Mouse (Mus musculus) neural tube, embryonic 10.5 days (tissue): ENCODE results near the gene Mark3.

ENCODE experiments used
- DNase-seq: peaks from one replicate; pipeline ENCODE4 v3.0.0-alpha.2; 2017; ENCODE audit warnings: low spot score; ENCODE audit errors: extremely low spot score

Gene Mark3

GRCm38 (mm10) chr12:111559647-111560258 is 14.6 kb upstream of the Mark3 start:
- DNase-seq = no peak

- no peak for DNase-seq
These were observed 14.0 kb upstream of the Mark3 start for GRCm38 (mm10) chr12:111560286-111560685.

GRCm38 (mm10) chr12:111562276-111562814 is 12.0 kb upstream of the Mark3 start:
- no peak for DNase-seq

GRCm38 (mm10) chr12:111563076-111563629 is 11.2 kb upstream of the Mark3 start:
- no peak for DNase-seq

DNA sequence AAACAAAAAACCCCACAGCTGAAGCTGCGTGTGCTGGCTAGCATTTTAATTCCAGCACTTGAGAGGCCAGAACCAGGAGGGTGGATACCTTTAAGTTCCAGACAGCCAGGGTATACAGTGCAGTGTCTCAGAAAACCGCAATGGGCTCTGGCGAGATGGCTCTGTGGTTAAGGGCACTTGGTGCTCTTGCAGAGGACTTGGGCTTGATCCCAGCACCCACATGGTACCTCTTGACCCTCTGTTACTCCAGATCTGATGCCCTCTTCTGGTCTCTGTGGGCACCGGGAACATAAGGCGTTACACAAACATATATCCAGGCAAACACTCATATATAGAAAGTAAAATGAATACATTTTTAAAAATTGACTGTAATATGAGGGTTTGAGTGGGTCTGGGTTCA is 9.0 kb upstream of the Mark3 start:
- no peak for DNase-seq

DNA sequence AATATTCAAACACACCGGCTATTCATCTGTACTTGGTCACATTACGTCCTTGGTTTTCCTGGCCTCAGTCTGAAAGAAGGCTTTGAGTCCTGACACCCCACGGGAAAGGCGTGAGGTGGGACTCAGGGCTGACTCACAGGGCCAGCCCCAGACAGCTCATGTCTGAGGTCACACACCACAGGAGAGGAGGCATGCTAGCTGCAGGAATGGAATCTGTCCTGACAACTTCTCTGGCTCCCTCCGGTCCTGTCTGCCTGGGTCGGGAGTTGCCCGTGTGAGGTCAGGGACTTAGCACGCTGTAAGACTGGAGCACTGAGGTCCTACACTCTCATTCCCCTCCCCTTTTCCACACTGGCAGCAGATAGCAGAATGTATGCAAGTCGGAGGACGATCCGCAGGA is 5.5 kb upstream of the Mark3 start:
- DNase-seq = no peak

DNA sequence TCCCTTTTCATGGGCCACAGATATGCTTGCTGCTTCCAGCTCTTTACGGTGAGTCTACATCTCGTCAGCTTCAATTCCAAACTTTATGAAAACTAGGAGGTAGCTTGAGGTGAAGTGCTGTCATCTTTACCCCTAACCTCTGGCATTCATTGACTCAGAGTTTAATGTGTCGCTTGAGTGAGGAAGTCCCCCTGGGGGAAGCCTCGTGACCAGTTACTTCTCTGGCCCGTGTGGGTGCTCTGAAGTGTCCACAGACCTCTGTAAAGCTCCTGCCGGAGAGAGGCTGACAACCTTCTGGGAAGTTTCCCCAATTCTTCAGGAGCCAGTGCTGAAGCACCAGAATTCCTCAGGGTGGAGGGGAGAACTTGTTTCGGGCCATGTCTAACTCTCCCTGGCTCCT is 1.9 kb upstream of the Mark3 start:
- no peak for DNase-seq

GRCm38 (mm10) chr12:111573315-111573714 is 1.0 kb upstream of the Mark3 start:
- DNase-seq = no peak

- peak; percentile 61 for DNase-seq
These were observed 840 bp downstream of the Mark3 start for GRCm38 (mm10) chr12:111574887-111575838.

DNA sequence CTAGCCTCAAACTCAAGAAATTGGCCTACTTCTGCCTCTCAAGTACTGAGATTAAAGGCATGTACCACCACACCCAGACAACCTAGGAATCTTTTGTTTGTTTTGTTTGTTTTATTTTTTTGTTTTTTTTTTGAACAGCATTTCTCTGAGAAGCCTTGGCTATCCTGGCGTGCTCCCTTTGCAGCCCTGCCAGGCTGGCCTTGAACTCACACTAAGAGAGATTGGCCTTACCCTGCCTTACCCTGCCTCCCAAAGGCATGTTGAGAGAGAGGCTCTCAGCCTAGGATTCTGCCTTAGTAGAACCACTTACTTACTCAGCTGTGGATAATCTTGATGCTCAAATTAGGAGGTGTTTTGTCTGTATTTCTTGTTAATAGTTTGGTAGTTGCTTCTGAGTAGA is 8.7 kb downstream of the Mark3 start:
- DNase-seq = no peak

GRCm38 (mm10) chr12:111584401-111584800 is 10.1 kb downstream of the Mark3 start:
- DNase-seq = no peak

GRCm38 (mm10) chr12:111587252-111587651 is 12.9 kb downstream of the Mark3 start:
- DNase-seq = no peak

DNA sequence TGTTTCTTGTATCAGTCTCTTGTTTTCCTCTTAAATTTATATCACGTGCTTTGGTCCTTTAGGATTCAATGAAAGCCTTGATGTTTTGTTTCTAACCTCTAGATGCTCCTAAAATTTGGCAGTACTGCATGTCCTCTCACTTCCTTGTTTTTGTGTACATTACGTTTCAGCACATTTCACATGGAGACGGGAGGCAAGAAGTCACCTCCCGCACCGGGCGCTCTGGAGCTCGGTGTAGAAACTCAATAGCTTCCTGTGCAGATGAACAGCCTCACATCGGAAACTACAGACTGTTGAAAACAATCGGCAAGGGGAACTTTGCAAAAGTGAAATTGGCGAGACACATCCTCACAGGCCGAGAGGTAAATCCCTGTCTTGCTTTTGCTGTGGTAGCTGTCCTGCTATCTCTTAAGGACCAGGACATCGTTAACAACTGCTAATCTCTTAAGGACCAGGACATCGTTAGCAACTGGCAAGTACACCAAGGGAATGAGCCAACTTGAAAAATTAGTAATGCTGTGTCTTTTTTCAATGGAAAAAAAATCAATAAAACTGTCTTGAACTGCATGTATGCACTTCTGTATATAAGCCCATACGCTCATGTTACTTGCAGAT is 18.2 kb downstream of the Mark3 start:
- no peak for DNase-seq

GRCm38 (mm10) chr12:111593775-111594174 is 19.5 kb downstream of the Mark3 start:
- DNase-seq = no peak

GRCm38 (mm10) chr12:111597310-111597709 is 23.0 kb downstream of the Mark3 start:
- no peak for DNase-seq

GRCm38 (mm10) chr12:111598902-111599301 is 24.6 kb downstream of the Mark3 start:
- DNase-seq = no peak

DNA sequence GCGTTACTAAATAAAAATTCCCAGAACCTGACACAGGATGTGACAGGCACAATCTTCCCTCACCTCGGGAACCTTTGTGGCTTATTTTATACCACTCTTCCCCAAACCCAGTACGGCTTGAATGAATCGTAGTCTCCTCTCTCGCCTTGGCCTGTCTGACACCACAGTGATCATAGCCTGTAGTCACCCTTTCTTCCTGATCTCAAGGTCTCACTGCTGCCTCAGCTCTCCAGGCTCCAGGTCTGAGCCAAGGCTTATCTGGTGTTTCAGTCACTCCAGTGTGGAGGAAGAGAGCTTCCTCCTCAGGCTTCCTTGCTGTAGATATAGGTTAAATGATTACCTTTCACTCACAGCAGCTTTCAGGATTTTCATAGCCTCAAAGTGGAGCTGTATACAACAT is 25.3 kb downstream of the Mark3 start:
- DNase-seq = no peak

- no peak for DNase-seq
These were observed 29.5 kb downstream of the Mark3 start for GRCm38 (mm10) chr12:111603871-111604270.

DNA sequence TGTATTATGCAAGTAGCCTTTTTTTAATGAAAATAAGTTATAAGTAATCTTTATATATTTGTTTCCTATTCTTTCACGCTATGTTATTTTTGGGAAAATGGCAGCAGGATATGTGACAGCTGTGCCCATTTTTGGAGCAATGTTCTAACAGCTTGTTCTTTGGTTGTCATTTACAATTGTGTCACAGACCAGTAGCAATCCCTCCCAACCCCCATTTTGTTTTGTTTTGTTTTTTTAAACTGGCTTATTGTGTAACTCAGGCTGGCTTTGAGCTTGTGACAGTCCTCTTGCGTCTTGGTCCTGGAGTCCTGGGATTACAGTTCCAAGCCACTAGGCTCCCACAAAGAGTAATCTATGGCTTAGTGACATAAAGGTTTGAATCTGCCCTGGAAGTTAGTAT is 31.3 kb downstream of the Mark3 start:
- no peak for DNase-seq

GRCm38 (mm10) chr12:111608015-111608414 is 33.7 kb downstream of the Mark3 start:
- DNase-seq = no peak

DNA sequence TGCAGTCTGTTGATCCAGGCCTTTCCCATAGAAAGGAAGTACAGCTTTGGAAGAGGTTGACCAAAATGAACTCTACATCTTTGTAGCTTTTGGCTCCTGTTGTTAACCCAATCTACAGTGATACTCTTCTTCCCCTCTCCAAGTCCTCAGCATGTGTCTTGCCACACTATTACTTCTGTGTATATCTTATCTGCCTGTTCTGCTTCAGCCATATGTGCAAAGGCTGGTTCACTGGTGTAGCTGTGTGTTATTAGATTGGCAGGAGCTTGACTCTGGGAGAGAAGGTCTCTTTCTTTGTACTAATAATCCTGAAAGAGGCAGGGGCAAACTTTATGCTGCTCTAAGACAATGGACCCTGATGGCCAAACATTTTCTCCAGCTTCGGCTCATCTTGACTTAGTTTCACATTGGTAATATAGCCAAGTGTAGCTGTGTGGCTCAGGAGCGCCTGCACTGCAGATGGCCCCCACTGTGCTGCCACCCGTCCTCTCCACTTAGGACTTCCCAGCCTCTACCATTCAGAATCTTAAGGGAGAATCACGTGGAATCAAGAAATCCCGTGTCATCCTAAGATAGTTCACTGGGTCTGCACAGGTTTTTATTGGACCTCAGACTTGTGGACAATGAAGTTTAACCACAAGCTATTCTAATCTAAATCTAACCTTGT is 40.3 kb downstream of the Mark3 start:
- DNase-seq = no peak
